Mouse (Mus musculus) ovary, postnatal 10 days (tissue): ENCODE measurements at regions not wholly inside any gene's neighbourhood (a gene's known extent, or its start where the extent isn't known, plus 50 kb on each side); places are given as distances from the start of the nearest gene placed in this dataset.

ENCODE experiments used
- DNase-seq: peaks from one replicate; pipeline ENCODE4 v3.0.0; 2022; ENCODE audit warnings: low spot score

GRCm38 (mm10) chr8:127753793-127754565 lies 604.4 kb upstream of the Nrp1 start:
- DNase-seq = no peak

- DNase-seq = no peak
Measured at GRCm38 (mm10) chr8:127757396-127757795, 601.0 kb upstream of the Nrp1 start.

- DNase-seq = no peak
Measured at GRCm38 (mm10) chr8:127759906-127760305, 598.5 kb upstream of the Nrp1 start.

- DNase-seq = no peak
Measured at GRCm38 (mm10) chr8:127765199-127765598, 593.2 kb upstream of the Nrp1 start.

- no peak for DNase-seq
Measured at GRCm38 (mm10) chr8:127768311-127768710, 590.1 kb upstream of the Nrp1 start.

- no peak for DNase-seq
Measured at GRCm38 (mm10) chr8:127769651-127770050, 588.8 kb upstream of the Nrp1 start.

- DNase-seq = no peak
Measured at GRCm38 (mm10) chr8:127771781-127772180, 586.6 kb upstream of the Nrp1 start.

GRCm38 (mm10) chr8:127772415-127772814 lies 586.0 kb upstream of the Nrp1 start:
- DNase-seq = no peak

GRCm38 (mm10) chr8:127772917-127773316 lies 585.5 kb upstream of the Nrp1 start:
- DNase-seq = no peak

GRCm38 (mm10) chr8:127774642-127775041 lies 583.8 kb upstream of the Nrp1 start:
- DNase-seq = no peak

- no peak for DNase-seq
Measured at GRCm38 (mm10) chr8:127775160-127775559, 583.2 kb upstream of the Nrp1 start.

- DNase-seq = no peak
Measured at GRCm38 (mm10) chr8:127775747-127776146, 582.7 kb upstream of the Nrp1 start.

- DNase-seq = no peak
Measured at GRCm38 (mm10) chr8:127778352-127779020, 579.9 kb upstream of the Nrp1 start.

GRCm38 (mm10) chr8:127779021-127779689 lies 579.2 kb upstream of the Nrp1 start:
- no peak for DNase-seq

- DNase-seq = no peak
Measured at GRCm38 (mm10) chr8:127780596-127780995, 577.8 kb upstream of the Nrp1 start.

GRCm38 (mm10) chr8:127781011-127781410 lies 577.4 kb upstream of the Nrp1 start:
- DNase-seq = no peak

- no peak for DNase-seq
Measured at GRCm38 (mm10) chr8:127792611-127793010, 565.8 kb upstream of the Nrp1 start.

- DNase-seq = no peak
Measured at GRCm38 (mm10) chr8:127799849-127800471, 558.4 kb upstream of the Nrp1 start.

GRCm38 (mm10) chr8:127802136-127802535 lies 556.3 kb upstream of the Nrp1 start:
- no peak for DNase-seq

- no peak for DNase-seq
Measured at GRCm38 (mm10) chr8:127802661-127803333, 555.6 kb upstream of the Nrp1 start.

GRCm38 (mm10) chr8:127809203-127810155 lies 548.9 kb upstream of the Nrp1 start:
- no peak for DNase-seq
